Mouse (Mus musculus) lung, postnatal 0 days (tissue): Measurements from ENCODE around the gene Olfr483.

Experiments
- CTCF ChIP-seq: IDR thresholded peaks from 2 replicates; pipeline ENCODE4 v1.5.1; 2016; ENCODE audit warnings: antibody characterized with exemption, mild to moderate bottlenecking
- EP300 ChIP-seq: IDR thresholded peaks from 2 replicates; pipeline ENCODE4 v1.6.1; 2016; ENCODE audit warnings: antibody characterized with exemption, mild to moderate bottlenecking, control low read depth

DNA sequence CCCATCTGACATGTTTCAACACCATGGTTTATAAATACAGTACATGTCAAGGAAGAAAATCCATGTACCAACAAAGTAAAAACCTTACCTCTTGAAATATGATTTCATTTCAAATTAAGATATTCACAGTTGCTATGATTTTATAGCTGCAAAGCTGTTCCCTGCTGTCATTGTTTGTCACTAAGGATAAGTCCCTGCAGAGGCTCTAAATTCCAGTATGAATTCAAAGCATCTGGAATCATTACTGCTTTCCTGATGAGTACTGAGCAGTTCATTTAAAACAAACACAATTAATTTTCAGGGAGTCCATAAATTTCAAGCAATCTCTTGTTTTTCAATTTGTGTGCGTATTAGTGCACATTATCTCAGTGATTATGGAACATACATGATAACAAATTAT is 3.2 kb upstream of the Olfr483 start, which contains the start of gene Olfr482:
- no peak for TF ChIP-seq CTCF
- TF ChIP-seq EP300 = no peak
